Mouse (Mus musculus) ovary, postnatal 10 days (tissue): ENCODE data around the gene Ispd.

Experiments used
- DNase-seq: peaks from one replicate; pipeline ENCODE4 v3.0.0; 2022; ENCODE audit warnings: low spot score

Ispd gene

GRCm38 (mm10) chr12:36564146-36564545, 182.9 kb downstream of the Ispd start:
- no peak for DNase-seq

GRCm38 (mm10) chr12:36566974-36567373, 185.7 kb downstream of the Ispd start:
- DNase-seq, result no peak

GRCm38 (mm10) chr12:36570414-36571095, 189.3 kb downstream of the Ispd start:
- no peak for DNase-seq

GRCm38 (mm10) chr12:36584828-36585227, 203.6 kb downstream of the Ispd start:
- DNase-seq, result no peak

GRCm38 (mm10) chr12:36597539-36598250, 216.4 kb downstream of the Ispd start:
- no peak for DNase-seq

- DNase-seq, result no peak
Measured at GRCm38 (mm10) chr12:36621960-36622736, 240.9 kb downstream of the Ispd start.

- no peak for DNase-seq
Measured at GRCm38 (mm10) chr12:36627204-36627603, 246.0 kb downstream of the Ispd start.

- no peak for DNase-seq
Measured at GRCm38 (mm10) chr12:36632427-36632826, 251.2 kb downstream of the Ispd start.

GRCm38 (mm10) chr12:36647514-36647913, 266.3 kb downstream of the Ispd start:
- DNase-seq, result no peak

GRCm38 (mm10) chr12:36662496-36662895, 281.2 kb downstream of the Ispd start:
- no peak for DNase-seq

- no peak for DNase-seq
Measured at GRCm38 (mm10) chr12:36664783-36665182, 283.5 kb downstream of the Ispd start.

GRCm38 (mm10) chr12:36666771-36667170, 285.5 kb downstream of the Ispd start:
- DNase-seq, result no peak

- DNase-seq, result no peak
Measured at GRCm38 (mm10) chr12:36670164-36670908, 289.1 kb downstream of the Ispd start.

- no peak for DNase-seq
Measured at GRCm38 (mm10) chr12:36670915-36671579, 289.8 kb downstream of the Ispd start.

GRCm38 (mm10) chr12:36674481-36674880, 293.2 kb downstream of the Ispd start:
- DNase-seq, result no peak

GRCm38 (mm10) chr12:36678220-36678619, 297.0 kb downstream of the Ispd start:
- DNase-seq, result no peak

GRCm38 (mm10) chr12:36680883-36681505, 299.7 kb downstream of the Ispd start:
- DNase-seq, result no peak

GRCm38 (mm10) chr12:36681779-36682178, 300.5 kb downstream of the Ispd start:
- no peak for DNase-seq

- no peak for DNase-seq
Measured at GRCm38 (mm10) chr12:36694072-36694471, 312.8 kb downstream of the Ispd start.

GRCm38 (mm10) chr12:36704380-36704779, 323.1 kb downstream of the Ispd start:
- DNase-seq, result no peak

GRCm38 (mm10) chr12:36708810-36709209, 327.6 kb downstream of the Ispd start:
- DNase-seq, result no peak
